Mouse (Mus musculus) spleen, adult 2 months (tissue): ENCODE results near the gene Ruvbl2.
"Not testable (repeated sequence)": the region's sequence is repeated elsewhere in the genome, so short reads cannot be mapped to it uniquely, and the experiment has no call there.

ENCODE experiments used
- CTCF ChIP-seq: fragments of 200-500 bp; IDR thresholded peaks from 2 replicates; pipeline ENCODE4 v1.5.1; 2011; ENCODE audit warnings: mild to moderate bottlenecking, inconsistent platforms; ENCODE audit not compliant: insufficient read depth, insufficient read length, insufficient replicate concordance; ENCODE audit errors: extremely low read depth
- POLR2A ChIP-seq: fragments of 200-500 bp; IDR thresholded peaks from 2 replicates; pipeline ENCODE4 v1.6.1; 2011; ENCODE audit warnings: low read depth, low read length, inconsistent platforms

GRCm38 (mm10) chr7:45462868-45463267, 25.0 kb upstream of the Ruvbl2 start:
- not testable (repeated sequence) for TF ChIP-seq CTCF, POLR2A
